Mouse (Mus musculus) liver, postnatal 0 days (tissue): ENCODE results near the gene Usp6nl.

Source experiments
- CTCF ChIP-seq: sonication (generic); IDR thresholded peaks from 2 replicates; pipeline ENCODE4 v1.5.1; 2016; ENCODE audit warnings: antibody characterized with exemption, low read depth
- EP300 ChIP-seq: IDR thresholded peaks from 2 replicates; pipeline ENCODE4 v1.6.1; 2016; ENCODE audit warnings: antibody characterized with exemption, low read depth, mild to moderate bottlenecking

DNA sequence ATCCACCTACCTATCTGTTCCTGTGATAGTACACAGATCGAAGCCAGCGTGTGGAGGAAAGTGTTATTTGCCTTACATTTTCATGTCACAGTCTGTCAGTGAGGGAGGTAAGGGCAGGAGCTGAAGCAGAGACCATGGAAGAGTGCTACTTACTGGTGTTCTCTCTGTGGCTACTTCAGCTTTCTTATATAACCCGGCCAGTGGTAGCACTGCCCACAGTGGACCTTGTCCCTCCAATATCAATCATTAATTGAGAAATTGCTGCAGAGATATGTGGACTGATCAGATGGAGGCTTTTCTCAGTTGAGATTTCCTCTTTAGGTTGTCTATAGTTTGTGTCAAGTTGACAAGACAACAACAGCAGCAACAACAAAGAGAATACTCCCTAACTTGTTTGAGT lies 66.7 kb downstream of the Usp6nl start:
- TF ChIP-seq EP300 (no peak), CTCF (no peak)
